Mouse (Mus musculus) G1E (cell line): ENCODE measurements around the gene Mrvi1.

Experiments
- CTCF ChIP-seq: IDR thresholded peaks from 2 replicates; pipeline ENCODE4 v1.5.1; 2012; ENCODE audit warnings: low read depth, low read length, inconsistent platforms, mixed read lengths
- GATA1 ChIP-seq: IDR thresholded peaks from 2 replicates; pipeline ENCODE4 v1.6.1; 2012; ENCODE audit warnings: borderline replicate concordance, low read length, inconsistent platforms, mixed read lengths

- no peak for TF ChIP-seq CTCF
- no peak for TF ChIP-seq GATA1
Measured at GRCm38 (mm10) chr7:110989286-110989879, 7.1 kb upstream of the Mrvi1 start.
